Mouse (Mus musculus) forelimb bud, embryonic 11.5 days (tissue): Measurements from ENCODE around the gene Homer3.

Source experiments
- DNase-seq: peaks from one replicate; pipeline ENCODE4 v3.0.0-alpha.2; 2012; ENCODE audit warnings: low read depth, low spot score

The Homer3 gene

GRCm38 (mm10) chr8:70284421-70284820 lies 1.8 kb downstream of the Homer3 start:
- no peak for DNase-seq

- no peak for DNase-seq
Observed at GRCm38 (mm10) chr8:70285304-70285703, 2.7 kb downstream of the Homer3 start.

DNA sequence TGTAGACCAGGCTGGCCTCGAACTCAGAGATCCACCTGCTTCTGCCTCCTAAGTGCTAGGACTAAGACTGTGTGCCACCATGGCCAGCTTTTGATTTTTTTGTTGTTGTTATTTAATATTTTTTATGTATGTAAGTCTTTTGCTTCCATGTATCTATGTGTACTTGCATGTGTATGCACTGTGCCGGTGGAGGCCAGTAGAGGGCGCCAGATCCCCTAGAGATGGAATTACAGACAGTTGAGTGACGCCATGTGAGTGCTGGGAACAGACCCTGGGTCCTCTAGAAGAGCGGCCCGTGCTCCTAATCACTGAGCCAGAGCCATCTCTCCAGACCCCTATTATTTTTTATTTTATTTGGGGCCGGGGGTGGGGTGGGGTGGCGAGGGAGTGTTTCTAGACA lies 4.1 kb downstream of the Homer3 start:
- DNase-seq = no peak

GRCm38 (mm10) chr8:70293988-70294405 lies 11.4 kb downstream of the Homer3 start:
- DNase-seq = no peak

DNA sequence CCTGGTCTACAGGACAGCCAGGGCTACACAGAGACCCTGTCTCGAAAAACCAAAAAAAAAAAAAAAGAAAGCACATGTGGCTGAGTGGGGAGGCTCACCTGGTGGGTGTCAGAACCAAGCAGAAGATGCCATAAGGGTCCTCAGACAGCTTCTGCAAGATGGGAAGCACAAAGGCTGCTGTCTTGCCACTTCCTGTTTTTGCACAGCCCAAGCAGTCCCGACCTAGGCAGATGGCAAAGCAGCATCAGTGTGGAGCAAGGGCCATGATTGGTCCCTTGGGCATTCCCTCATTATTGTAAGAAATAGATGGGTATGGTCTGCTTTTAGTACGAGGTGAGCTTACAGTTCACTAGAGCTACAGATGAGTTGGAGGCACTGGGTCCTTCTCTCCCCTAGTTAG lies 18.3 kb downstream of the Homer3 start:
- DNase-seq = no peak

DNA sequence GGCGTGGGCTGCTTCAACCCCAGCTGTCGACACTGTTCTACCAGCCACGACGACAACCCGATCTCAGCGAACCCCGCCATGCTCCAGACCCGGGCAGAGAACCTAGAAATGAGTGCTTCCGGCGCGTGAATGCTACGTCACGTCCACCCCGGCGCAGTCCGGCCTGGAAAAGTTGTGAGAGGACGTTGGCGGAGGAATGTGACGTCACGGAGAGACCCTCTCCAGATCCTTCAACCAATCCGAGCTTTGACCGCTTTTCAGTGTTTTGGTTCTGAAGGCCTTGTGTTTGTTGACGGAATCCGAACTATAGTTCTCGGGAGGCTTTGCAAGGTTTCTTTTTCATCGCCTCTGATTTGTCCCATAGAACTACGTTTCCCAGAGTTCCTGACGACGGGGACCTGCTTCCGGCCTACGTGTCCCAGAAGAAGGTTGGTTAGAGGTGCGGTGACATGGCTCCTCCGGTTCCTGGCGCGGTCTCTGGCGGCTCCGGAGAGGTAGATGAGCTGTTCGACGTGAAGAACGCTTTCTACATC lies 19.8 kb downstream of the Homer3 start, which contains the start of the genes Ddx49 and Cope:
Gene Ddx49 (minus strand): TSS at position 132 of the 533 bp plus-strand sequence.
Gene Cope (plus strand): TSS at position 161 of the 533 bp plus-strand sequence.
- peak; percentile 96 for DNase-seq

DNA sequence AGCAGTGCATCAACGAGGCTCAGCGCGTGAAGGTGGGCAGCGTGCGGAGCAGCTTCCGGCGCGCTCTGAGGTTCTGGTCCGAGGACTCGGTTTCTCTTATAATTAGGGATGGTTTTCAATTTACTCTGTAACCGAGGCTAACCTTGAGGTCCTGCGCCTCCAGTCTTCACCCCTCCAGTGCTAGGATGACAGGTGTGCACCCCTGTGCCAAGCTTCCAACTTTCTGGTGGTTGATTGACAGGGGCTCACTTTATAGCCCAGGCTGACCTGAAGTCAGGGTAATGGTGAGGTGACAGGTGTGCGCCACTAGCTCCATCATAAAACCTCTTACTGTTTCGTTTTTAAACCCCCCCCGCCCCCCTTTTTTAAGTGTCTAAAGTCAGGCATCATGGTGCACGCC lies 20.3 kb downstream of the Homer3 start:
- DNase-seq = no peak

GRCm38 (mm10) chr8:70309311-70309710 lies 26.7 kb downstream of the Homer3 start:
- no peak for DNase-seq

- no peak for DNase-seq
Observed at GRCm38 (mm10) chr8:70313399-70313798, 30.8 kb downstream of the Homer3 start.

DNA sequence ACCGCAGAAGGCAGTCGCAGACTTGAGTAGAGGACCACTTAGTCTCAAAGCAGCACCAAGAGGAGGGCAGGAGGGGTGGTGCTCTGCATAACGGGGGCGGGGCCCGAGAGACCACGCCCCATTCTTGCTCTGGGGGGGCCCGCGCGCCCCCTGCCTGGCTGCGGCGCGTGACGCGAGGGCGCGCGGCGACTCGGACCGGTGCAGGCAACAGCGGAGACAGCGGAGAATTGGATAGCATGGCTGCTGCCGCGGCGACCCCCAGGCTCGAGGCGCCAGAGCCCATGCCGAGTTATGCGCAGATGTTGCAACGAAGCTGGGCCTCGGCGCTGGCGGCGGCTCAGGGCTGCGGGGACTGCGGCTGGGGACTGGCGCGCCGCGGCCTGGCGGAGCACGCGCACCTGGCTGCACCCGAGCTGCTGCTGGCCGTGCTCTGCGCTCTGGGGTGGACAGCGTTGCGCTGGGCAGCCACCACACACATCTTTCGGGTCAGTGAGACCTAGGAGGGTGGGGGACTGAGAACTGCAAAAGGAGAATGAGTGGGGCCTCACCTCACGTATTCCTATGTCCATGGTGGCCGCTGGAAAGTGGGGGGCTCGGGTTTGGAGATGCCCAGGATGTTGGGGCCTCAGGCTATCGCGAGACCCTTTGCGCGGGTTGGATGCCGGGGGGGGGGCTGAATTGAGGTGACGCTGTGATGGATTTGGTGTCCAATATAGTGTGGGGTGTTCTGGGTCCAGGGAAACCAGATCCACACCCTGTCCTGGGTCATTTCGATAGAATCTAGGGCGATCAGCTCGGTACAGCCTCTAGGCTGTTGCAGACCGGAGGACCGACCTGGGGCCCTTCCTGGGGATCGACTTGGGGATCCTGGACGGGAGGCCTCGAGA lies 33.2 kb downstream of the Homer3 start, which contains the start of gene Cers1:
Gene Cers1 (plus strand): TSS at position 152 of the 887 bp plus-strand sequence.
- peak; percentile 68 for DNase-seq

DNA sequence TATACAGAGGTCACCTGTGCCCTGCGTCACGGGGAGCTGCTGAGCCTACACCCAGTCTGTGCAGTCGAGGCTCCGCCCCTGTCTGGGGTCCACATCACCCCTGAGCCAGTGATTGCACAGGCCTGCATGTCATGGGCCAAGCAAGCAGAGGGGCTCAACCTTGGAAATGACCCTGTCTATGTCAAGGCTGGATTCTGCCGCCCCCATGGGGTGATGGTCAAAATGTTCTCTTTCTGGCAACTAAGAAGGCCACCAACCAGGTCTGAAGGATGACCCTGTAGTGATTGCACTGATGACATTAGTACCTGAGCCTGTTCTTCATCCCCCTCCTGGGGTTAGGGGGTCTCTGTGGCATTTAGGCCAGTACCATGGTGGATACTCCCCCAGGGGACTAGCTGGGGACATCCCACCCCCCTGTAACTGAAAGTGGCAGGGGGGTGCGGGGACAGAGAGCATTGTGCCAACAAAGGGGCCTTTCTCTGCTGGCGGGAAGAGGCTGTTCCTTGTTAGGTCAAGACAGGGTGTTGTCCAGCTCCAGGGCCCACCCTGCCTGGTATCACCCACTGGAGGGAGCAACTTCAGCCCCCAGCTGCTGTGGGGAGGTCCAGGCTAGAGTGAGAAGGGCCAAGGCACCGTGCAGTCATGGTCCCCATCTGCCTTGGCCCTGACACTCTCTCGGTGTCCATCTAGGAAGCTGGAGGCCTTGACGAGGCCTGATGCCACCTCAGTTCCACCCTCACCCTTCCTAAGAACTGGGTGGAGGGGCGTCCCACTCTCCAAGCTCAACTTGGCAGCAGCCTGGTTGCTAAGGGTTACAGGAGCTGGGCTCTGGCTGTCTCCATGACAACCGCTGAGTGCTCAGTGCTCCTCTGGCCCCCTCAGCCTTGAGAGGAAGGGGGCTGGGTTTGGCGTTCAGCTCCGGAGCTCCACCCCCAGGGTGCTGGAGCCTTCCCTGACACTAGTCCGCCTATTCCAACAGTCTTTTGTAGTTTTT lies 34.2 kb downstream of the Homer3 start:
- peak; percentile 88 for DNase-seq

DNA sequence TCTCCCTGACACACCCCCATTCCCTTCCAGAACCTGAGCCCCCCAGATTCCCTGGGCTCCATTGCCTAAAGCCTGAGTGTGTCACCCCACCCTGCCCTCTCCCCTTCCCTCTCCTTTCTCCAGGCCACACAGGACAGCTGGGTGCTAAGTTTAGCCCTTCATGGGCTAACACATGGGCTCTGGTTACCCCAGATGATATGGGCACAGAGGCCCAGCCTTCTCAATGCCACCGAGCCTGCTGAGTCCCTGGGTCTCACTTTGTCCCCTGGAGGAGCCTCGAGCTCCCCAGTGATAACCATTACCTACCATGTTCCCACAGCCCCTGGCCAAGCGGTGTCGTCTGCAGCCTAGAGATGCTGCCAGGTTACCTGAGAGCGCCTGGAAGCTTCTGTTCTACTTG lies 35.2 kb downstream of the Homer3 start:
- DNase-seq = no peak

- DNase-seq = no peak
Observed at GRCm38 (mm10) chr8:70323716-70324115, 41.1 kb downstream of the Homer3 start.

- DNase-seq = no peak
Observed at GRCm38 (mm10) chr8:70327512-70327911, 44.9 kb downstream of the Homer3 start.

GRCm38 (mm10) chr8:70329124-70329834 lies 46.7 kb downstream of the Homer3 start, which contains the start of gene Gdf1:
Gdf1 (plus strand) TSS chr8:70329817.
- no peak for DNase-seq

DNA sequence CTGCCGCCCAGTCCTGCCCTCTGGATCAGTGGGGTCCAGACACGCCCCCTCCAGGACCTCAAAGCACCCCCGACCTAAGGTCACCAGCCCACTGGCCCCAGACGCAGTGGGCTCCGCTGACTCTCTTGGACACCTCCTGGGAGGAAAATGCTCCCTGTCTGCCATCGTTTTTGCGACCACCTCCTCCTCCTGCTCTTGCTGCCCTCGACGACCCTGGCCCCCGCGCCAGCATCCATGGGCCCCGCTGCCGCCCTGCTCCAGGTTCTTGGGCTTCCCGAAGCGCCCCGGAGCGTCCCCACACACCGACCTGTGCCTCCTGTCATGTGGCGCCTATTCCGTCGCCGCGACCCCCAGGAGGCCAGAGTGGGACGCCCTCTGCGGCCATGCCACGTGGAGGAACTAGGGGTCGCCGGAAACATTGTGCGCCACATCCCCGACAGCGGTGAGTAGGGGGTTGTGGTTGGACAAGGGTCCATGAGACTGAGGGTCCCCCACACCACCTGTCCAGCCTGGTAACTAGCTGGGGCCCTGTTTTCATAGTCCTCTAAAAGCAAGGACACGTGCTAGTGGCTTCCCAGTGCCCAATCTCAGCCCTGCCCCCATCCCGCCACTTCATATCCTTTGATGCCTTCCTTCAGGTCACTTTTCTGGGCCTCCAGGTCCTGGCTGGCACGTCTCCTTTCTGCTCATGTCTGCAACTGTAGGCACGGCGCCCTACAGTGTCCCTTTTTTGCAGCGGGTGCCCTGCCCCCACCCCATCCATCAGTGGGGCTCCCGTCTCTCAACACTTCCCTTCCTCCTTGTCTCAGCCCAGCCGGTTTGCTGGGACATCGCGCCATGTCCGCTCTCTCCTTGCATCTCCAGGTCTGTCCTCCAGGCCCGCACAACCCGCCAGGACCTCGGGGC lies 47.5 kb downstream of the Homer3 start:
- DNase-seq = no peak

GRCm38 (mm10) chr8:70330741-70331364 lies 48.2 kb downstream of the Homer3 start:
- peak; percentile 71 for DNase-seq

- no peak for DNase-seq
Observed at GRCm38 (mm10) chr8:70331526-70331925, 48.9 kb downstream of the Homer3 start.
